ENCODE assay signal across 47 mouse cellular contexts in genomic region chr11:70607611-70608010, GRCm38 (mm10). TPM values are rescaled to one million over a fixed set of nuclear protein-coding genes. Genes with fewer than 3 reads are reported as not detected.
"Had no signal": no experiment of that assay in that cellular context is flagged by ENCODE, and none has a peak within 500 bp of the region (broad histone marks: within the 10 kb centered on the region; RNA-seq: fewer than 3 reads in every experiment).

No protein-coding gene starts in this region.

- H3K9me3 ChIP-seq: limb, embryonic 12.5 days; limb, embryonic 15.5 days; liver, embryonic 12.5 days; liver, embryonic 13.5 days; liver, embryonic 15.5 days; lung, embryonic 15.5 days; megakaryocyte, embryonic 14.5 days; midbrain, embryonic 10.5 days; midbrain, embryonic 12.5 days; midbrain, embryonic 13.5 days; midbrain, embryonic 15.5 days; neural tube, embryonic 12.5 days had no signal

- DNase-seq: left cerebral cortex, postnatal 4 days; liver; liver, embryonic 13.5 days; liver, postnatal 0 days; lung, adult 18-20 months; lung, adult 2 months; lung, embryonic 14.5 days; lung, postnatal 10 days; lung, postnatal 14 days; lung, postnatal 36 days; lung, postnatal 4 days; midbrain, embryonic 14.5 days had no signal

- H3K9ac ChIP-seq: limb, embryonic 15.5 days; liver, embryonic 12.5 days; liver, embryonic 13.5 days; liver, embryonic 14.5 days; liver, embryonic 15.5 days; liver, postnatal 0 days; lung, embryonic 14.5 days; lung, embryonic 15.5 days; midbrain, embryonic 12.5 days; midbrain, embryonic 13.5 days; midbrain, embryonic 15.5 days; neural tube, embryonic 12.5 days had no signal

- H3K4me1 ChIP-seq: limb, embryonic 12.5 days; limb, embryonic 15.5 days; liver, embryonic 15.5 days; lung, embryonic 15.5 days; midbrain, embryonic 10.5 days; midbrain, embryonic 12.5 days; midbrain, embryonic 13.5 days; midbrain, embryonic 15.5 days had no signal

- H3K27me3 ChIP-seq: limb, embryonic 12.5 days; limb, embryonic 15.5 days; liver, embryonic 12.5 days; liver, embryonic 13.5 days; liver, embryonic 15.5 days; lung, embryonic 15.5 days; megakaryocyte, embryonic 14.5 days; midbrain, embryonic 12.5 days; midbrain, embryonic 13.5 days; midbrain, embryonic 15.5 days; neural tube, embryonic 12.5 days had no signal

- ATAC-seq: liver, embryonic 12.5 days; liver, postnatal 0 days; lung, postnatal 0 days; midbrain, embryonic 13.5 days; midbrain, embryonic 15.5 days; midbrain, embryonic 16.5 days had no signal

- H3K4me2 ChIP-seq: limb, embryonic 12.5 days; limb, embryonic 15.5 days; liver, embryonic 11.5 days; liver, embryonic 12.5 days; liver, embryonic 13.5 days; liver, embryonic 15.5 days; lung, embryonic 14.5 days; lung, embryonic 15.5 days; midbrain, embryonic 11.5 days; midbrain, embryonic 12.5 days; midbrain, embryonic 13.5 days; midbrain, embryonic 15.5 days; neural tube, embryonic 12.5 days had no signal

- H3K27ac ChIP-seq: left cerebral cortex, adult 2 months; limb, embryonic 12.5 days; limb, embryonic 15.5 days; liver, embryonic 12.5 days; liver, embryonic 13.5 days; liver, embryonic 14.5 days; liver, embryonic 15.5 days; lung, embryonic 15.5 days; macrophage; midbrain, embryonic 10.5 days; midbrain, embryonic 12.5 days; midbrain, embryonic 13.5 days; midbrain, embryonic 15.5 days; neural tube, embryonic 12.5 days had no signal

- H3K4me3 ChIP-seq: left cerebral cortex, adult 2 months; limb, embryonic 12.5 days; limb, embryonic 15.5 days; liver, embryonic 12.5 days; liver, embryonic 13.5 days; liver, embryonic 15.5 days; lung, embryonic 15.5 days; megakaryocyte, embryonic 14.5 days; midbrain, embryonic 10.5 days; midbrain, embryonic 12.5 days; midbrain, embryonic 13.5 days; midbrain, embryonic 15.5 days; myocyte; neural tube, embryonic 12.5 days had no signal

RNA-seq across cellular contexts. Expression of gene 4930544D05Rik, which starts 8.0 kb away (rescaled TPM):
- total RNA-seq: left cerebral cortex, postnatal 25 days; left cerebral cortex, postnatal 36 days; left cerebral cortex, postnatal 4 days; liver, adult 2 months; megakaryocyte progenitor cell, adult 5-6 weeks; megakaryocyte, adult 5-6 weeks; megakaryocyte-erythroid progenitor cell, adult 5-6 weeks; midbrain, postnatal 0 days; monocyte, adult 5-6 weeks had no signal
- polyA plus RNA-seq: limb, embryonic 11.5 days; limb, embryonic 12.5 days; limb, embryonic 14.5 days; limb, embryonic 15.5 days; liver, adult 2 months; liver, embryonic 11.5 days; liver, embryonic 12.5 days; liver, embryonic 13.5 days; liver, embryonic 14.5 days; liver, embryonic 15.5 days; liver, embryonic 16.5 days; liver, postnatal 0 days; lung, adult 2 months; lung, embryonic 14.5 days; lung, embryonic 15.5 days; lung, embryonic 16.5 days; lung, postnatal 0 days; macrophage; midbrain, embryonic 10.5 days; midbrain, embryonic 11.5 days; midbrain, embryonic 12.5 days; midbrain, embryonic 13.5 days; midbrain, embryonic 14.5 days; midbrain, embryonic 15.5 days; midbrain, embryonic 16.5 days; midbrain, postnatal 0 days; neural tube, embryonic 11.5 days; neural tube, embryonic 12.5 days had no signal

RNA-seq across cellular contexts. Expression of gene Chrne, which starts 11.4 kb away (rescaled TPM):
- total RNA-seq: left cerebral cortex, adult 2 months; left cerebral cortex, adult 8-10 months; left cerebral cortex, postnatal 14 days; left cerebral cortex, postnatal 25 days; left cerebral cortex, postnatal 36 days; left cerebral cortex, postnatal 4 days; midbrain, postnatal 0 days had no signal
- polyA plus RNA-seq: limb, embryonic 11.5 days; limb, embryonic 12.5 days; limb, embryonic 15.5 days; liver, embryonic 11.5 days; liver, embryonic 12.5 days; liver, embryonic 13.5 days; liver, embryonic 14.5 days; liver, embryonic 15.5 days; liver, embryonic 16.5 days; lung, embryonic 14.5 days; lung, embryonic 15.5 days; lung, postnatal 0 days; macrophage; midbrain, embryonic 10.5 days; midbrain, embryonic 11.5 days; midbrain, embryonic 13.5 days; midbrain, embryonic 14.5 days; midbrain, embryonic 15.5 days; midbrain, embryonic 16.5 days; neural tube, embryonic 11.5 days; neural tube, embryonic 12.5 days had no signal

RNA-seq across cellular contexts. Expression of gene Gp1ba, which starts 31.3 kb away (rescaled TPM):
- total RNA-seq: left cerebral cortex, adult 2 months; left cerebral cortex, adult 8-10 months; left cerebral cortex, postnatal 10 days; left cerebral cortex, postnatal 14 days; left cerebral cortex, postnatal 25 days; left cerebral cortex, postnatal 36 days; liver, adult 2 months; midbrain, postnatal 0 days had no signal
